In genomic region chr9:96328226-96328625, GRCm38 (mm10) we compare ENCODE assay signal across 26 mouse cellular contexts. TPM values are rescaled to one million over a fixed set of nuclear protein-coding genes. Genes with fewer than 3 reads are reported as not detected.
DNase-seq lines count a peak whose midpoint lies in the region; ATAC-seq lines count a peak whose summit lies in the region.
"Had no signal": no experiment of that assay in that cellular context is flagged by ENCODE, and none has a peak within 500 bp of the region (broad histone marks: within the 10 kb centered on the region; RNA-seq: fewer than 3 reads in every experiment).

No protein-coding gene starts in this region.

- H3K27me3 ChIP-seq in heart, embryonic 11.5 days (ENCODE audit: control insufficient read depth, insufficient read depth, low read length), result no peaks in the 10 kb centered on the region
- H3K27me3 ChIP-seq in intestine, embryonic 15.5 days (replicated peaks), result no peaks in the 10 kb centered on the region
- H3K27me3 ChIP-seq: embryonic facial prominence, embryonic 13.5 days; hindbrain, embryonic 15.5 days; limb, embryonic 15.5 days; midbrain, embryonic 12.5 days had no signal

- DNase-seq in heart, adult 11 months, result peak; percentile 74
- DNase-seq in urinary bladder, postnatal 14 days (ENCODE audit: low spot score), result peak; percentile 21
- DNase-seq in urinary bladder, postnatal 25 days (ENCODE audit: low spot score), result no peak
- DNase-seq in cerebellum, postnatal 10 days, result peak; percentile 60 to 61
- DNase-seq in spleen, adult 12 weeks (ENCODE audit: low spot score), result no peak
- DNase-seq in urinary bladder, postnatal 10 days (ENCODE audit: low spot score), result no peak
- DNase-seq: adrenal gland, postnatal 10 days; B cell, adult 2 months; embryo, embryonic 11 days; gastrocnemius, adult 2 months; heart, postnatal 4 days; kidney, adult 18-20 months; kidney, postnatal 36 days; layer of hippocampus, postnatal 36 days; lung, embryonic 14.5 days; right cerebral cortex, postnatal 25 days; thymus, postnatal 14 days had no signal

- peaks cover 3% of the 10 kb centered on the region; the same call in 1 of the 2 replicates for H3K36me3 ChIP-seq in heart, embryonic 11.5 days (ENCODE audit: control insufficient read depth, insufficient read depth, low read length)
- H3K36me3 ChIP-seq in intestine, embryonic 15.5 days, result no peaks in the 10 kb centered on the region

- H3K27ac ChIP-seq in heart, embryonic 11.5 days (ENCODE audit: low read depth, low read length), result no peak overlapping the region
- no peak overlapping the region for H3K27ac ChIP-seq in intestine, embryonic 15.5 days
- H3K27ac ChIP-seq: embryonic facial prominence, embryonic 13.5 days; gastrocnemius, adult 2 months; hindbrain, embryonic 15.5 days; limb, embryonic 15.5 days; liver, embryonic 14.5 days; midbrain, embryonic 12.5 days had no signal

- WGBS in heart, embryonic 11.5 days (ENCODE audit: insufficient replicate concordance), result 87% methylated on average over 4 of the region's 4 CpGs
- WGBS in intestine, embryonic 15.5 days, result 88% methylated on average over 4 of the region's 4 CpGs

- H3K9ac ChIP-seq in heart, embryonic 11.5 days (ENCODE audit: low read depth, low read length), result no peak overlapping the region
- H3K9ac ChIP-seq in intestine, embryonic 15.5 days, result no peak overlapping the region
- H3K9ac ChIP-seq: embryonic facial prominence, embryonic 13.5 days; hindbrain, embryonic 15.5 days; limb, embryonic 15.5 days; liver, embryonic 14.5 days; lung, embryonic 14.5 days; midbrain, embryonic 12.5 days had no signal

- H3K4me1 ChIP-seq in heart, embryonic 11.5 days (ENCODE audit: control insufficient read depth, insufficient read depth, low read length), result peaks cover 4% of the 10 kb centered on the region
- 0 out of 2 replicates have a peak, but pooled peaks cover 3% of the 10 kb centered on the region for H3K4me1 ChIP-seq in intestine, embryonic 15.5 days (replicated peaks)

- no peak overlapping the region for H3K4me2 ChIP-seq in heart, embryonic 11.5 days
- H3K4me2 ChIP-seq in intestine, embryonic 15.5 days (replicated peaks), result no peak overlapping the region
- H3K4me2 ChIP-seq: embryonic facial prominence, embryonic 13.5 days; hindbrain, embryonic 15.5 days; limb, embryonic 15.5 days; lung, embryonic 14.5 days; midbrain, embryonic 12.5 days had no signal

- no peak for ATAC-seq in heart, embryonic 11.5 days (replicated peaks; ENCODE audit: insufficient number of reproducible peaks, low FRiP score, low TSS enrichment)
- no peak for ATAC-seq in intestine, embryonic 15.5 days
- ATAC-seq: forebrain, embryonic 14.5 days had no signal

- H3K9me3 ChIP-seq in heart, embryonic 11.5 days (replicated peaks; ENCODE audit: control insufficient read depth, low read length), result no peaks in the 10 kb centered on the region
- no peaks in the 10 kb centered on the region for H3K9me3 ChIP-seq in intestine, embryonic 15.5 days
- H3K9me3 ChIP-seq: embryonic facial prominence, embryonic 13.5 days; hindbrain, embryonic 15.5 days; limb, embryonic 15.5 days; midbrain, embryonic 12.5 days had no signal

- no peak overlapping the region for H3K4me3 ChIP-seq in heart, embryonic 11.5 days (ENCODE audit: low read depth, low read length)
- H3K4me3 ChIP-seq in intestine, embryonic 15.5 days (replicated peaks), result no peak overlapping the region
- H3K4me3 ChIP-seq: embryonic facial prominence, embryonic 13.5 days; erythroblast, embryonic 14.5 days; gastrocnemius, adult 2 months; hindbrain, embryonic 15.5 days; limb, embryonic 15.5 days; midbrain, embryonic 12.5 days had no signal

RNA-seq across cellular contexts. Expression of gene Atp1b3, which starts 36.0 kb away (rescaled TPM):
- polyA plus RNA-seq in heart, embryonic 11.5 days (2014; fragmentation: Nextera tagmentation; extraction: Ambion mirVana), result 149 and 177 TPM in 2 replicates
- polyA plus RNA-seq in intestine, embryonic 15.5 days (2015; fragmentation: Nextera tagmentation; extraction: Ambion mirVana), result 138 and 153 TPM in 2 replicates

Comparison
In these comparisons a context has a peak if more than half of its experiments do, and no peak if none do; other contexts are left out.
1. DNase-seq: peak in heart, adult 11 months (single experiment), urinary bladder, postnatal 14 days (single experiment) and cerebellum, postnatal 10 days (2 of 2); none in urinary bladder, postnatal 25 days (single experiment), spleen, adult 12 weeks (single experiment) and urinary bladder, postnatal 10 days (single experiment).